Comparison of ENCODE assay signal across 16 mouse cellular contexts in the genomic region with DNA sequence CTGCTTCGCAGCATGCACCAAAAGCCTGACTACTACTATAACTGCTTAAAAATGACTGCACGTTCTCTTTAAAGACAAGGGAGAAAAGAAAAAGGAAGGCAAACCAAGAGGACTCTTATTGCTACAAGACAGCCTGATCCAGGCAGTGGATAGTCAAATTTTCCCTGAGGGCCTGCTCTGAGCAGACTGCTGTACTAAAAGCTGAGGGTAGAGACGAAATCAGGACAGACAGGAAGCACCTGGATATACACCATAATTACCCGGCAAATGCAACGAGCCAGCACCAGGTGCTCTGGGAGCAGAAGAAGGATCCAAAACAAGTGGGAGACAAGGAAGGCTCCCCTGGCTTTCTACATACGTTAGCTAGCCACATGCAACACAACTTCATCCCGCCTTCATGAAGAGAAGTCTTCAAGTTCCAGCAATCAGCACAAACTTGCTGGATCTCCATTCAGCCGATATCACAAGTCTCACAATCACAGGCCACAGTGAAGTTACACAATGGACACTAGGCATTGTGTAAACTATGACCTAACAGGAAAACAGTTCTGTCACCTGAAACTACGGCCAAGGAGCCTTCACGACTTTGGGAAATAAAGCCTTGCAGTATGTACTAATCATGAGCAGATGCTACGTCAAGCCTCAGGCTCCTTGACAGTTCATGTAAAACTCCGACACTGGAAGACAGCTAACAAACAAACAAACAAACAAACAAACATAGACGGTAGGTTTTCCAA. TPM values are rescaled to one million over a fixed set of nuclear protein-coding genes. Genes with fewer than 3 reads are reported as not detected.
DNase-seq lines count a peak whose midpoint lies in the region; ATAC-seq and TF ChIP-seq lines count a peak whose summit lies in the region.
"Had no signal": no experiment of that assay in that cellular context is flagged by ENCODE, and none has a peak within 500 bp of the region (broad histone marks: within the 10 kb centered on the region; RNA-seq: fewer than 3 reads in every experiment).

No protein-coding gene starts in this region.

- H3K27me3 ChIP-seq in cerebellum, adult 2 months (ENCODE audit: control insufficient read depth, insufficient read depth, low read length): no peaks in the 10 kb centered on the region
- no peaks in the 10 kb centered on the region for H3K27me3 ChIP-seq in kidney, embryonic 14.5 days (ENCODE audit: control insufficient read depth, insufficient read depth, low read length)
- H3K27me3 ChIP-seq in limb, embryonic 14.5 days (ENCODE audit: control insufficient read depth, insufficient read depth, low read length): no peaks in the 10 kb centered on the region
- H3K27me3 ChIP-seq: intestine, embryonic 15.5 days; lung, embryonic 15.5 days had no signal

- H3K9me3 ChIP-seq in kidney, embryonic 14.5 days (ENCODE audit: control insufficient read depth, low read length): no peaks in the 10 kb centered on the region
- no peaks in the 10 kb centered on the region for H3K9me3 ChIP-seq in limb, embryonic 14.5 days (ENCODE audit: control insufficient read depth, low read length)
- H3K9me3 ChIP-seq: heart, embryonic 10.5 days; intestine, embryonic 15.5 days; lung, embryonic 15.5 days had no signal

- no peak overlapping the region for H3K9ac ChIP-seq in kidney, embryonic 14.5 days (ENCODE audit: low read depth, low read length)
- H3K9ac ChIP-seq in limb, embryonic 14.5 days (ENCODE audit: low read depth, low read length, severe bottlenecking): no peak overlapping the region
- H3K9ac ChIP-seq: intestine, embryonic 15.5 days; lung, embryonic 15.5 days had no signal

- no peak for TF ChIP-seq CTCF in cerebellum, adult 2 months (IDR thresholded peaks at IDR 0.05; ENCODE audit: borderline replicate concordance, insufficient read depth, low read depth, low read length)

- 0 out of 2 replicates have a peak, but pooled peaks have one; percentile 21 for ATAC-seq in kidney, embryonic 14.5 days (ENCODE audit: low FRiP score, low TSS enrichment)
- ATAC-seq in limb, embryonic 14.5 days (ENCODE audit: low FRiP score, low read depth): peak; percentile 74
- ATAC-seq: activated CD4-positive, CD25-positive, alpha-beta regulatory T cell, adult 4 months; forebrain, embryonic 16.5 days; intestine, embryonic 15.5 days had no signal

- TF ChIP-seq POLR2A in cerebellum, adult 2 months (IDR thresholded peaks at IDR 0.05; ENCODE audit: borderline replicate concordance, insufficient read depth, low read length): no peak
- TF ChIP-seq POLR2A in limb, embryonic 14.5 days (IDR thresholded peaks at IDR 0.05; ENCODE audit: borderline replicate concordance, extremely low read depth, insufficient read depth, insufficient read length): no peak

- no peak overlapping the region for H3K4me3 ChIP-seq in cerebellum, adult 2 months (replicated peaks; ENCODE audit: insufficient read depth, low read depth, low read length)
- H3K4me3 ChIP-seq in kidney, embryonic 14.5 days (ENCODE audit: low read length): no peak overlapping the region
- no peak overlapping the region for H3K4me3 ChIP-seq in limb, embryonic 14.5 days (replicated peaks; ENCODE audit: low read length)
- H3K4me3 ChIP-seq: erythroblast, embryonic 14.5 days; heart, embryonic 10.5 days; intestine, embryonic 15.5 days; lung, embryonic 15.5 days had no signal

- peaks cover 35% of the 10 kb centered on the region for H3K4me1 ChIP-seq in cerebellum, adult 2 months (ENCODE audit: control insufficient read depth, insufficient read depth, low read length)
- H3K4me1 ChIP-seq in kidney, embryonic 14.5 days (ENCODE audit: control insufficient read depth, insufficient read depth, low read length): peaks cover 18% of the 10 kb centered on the region
- peaks cover 25% of the 10 kb centered on the region for H3K4me1 ChIP-seq in limb, embryonic 14.5 days (ENCODE audit: control insufficient read depth, insufficient read depth, low read length)

- 48% methylated on average over 13 of the region's 13 CpGs for WGBS in cerebellum, adult 2 months
- 41% methylated on average over 13 of the region's 13 CpGs for WGBS in kidney, embryonic 14.5 days
- 32% methylated on average over 13 of the region's 13 CpGs for WGBS in limb, embryonic 14.5 days

- peak overlapping the region; percentile 45; the same call in 1 of the 2 replicates for H3K27ac ChIP-seq in cerebellum, adult 2 months (ENCODE audit: insufficient read depth, low read length)
- H3K27ac ChIP-seq in kidney, embryonic 14.5 days (ENCODE audit: low read depth, low read length): no peak overlapping the region
- H3K27ac ChIP-seq in limb, embryonic 14.5 days (replicated peaks; ENCODE audit: low read depth, low read length): no peak overlapping the region
- H3K27ac ChIP-seq: heart, embryonic 10.5 days; intestine, embryonic 15.5 days; lung, embryonic 15.5 days had no signal

- no peaks in the 10 kb centered on the region for H3K36me3 ChIP-seq in kidney, embryonic 14.5 days (ENCODE audit: control insufficient read depth, insufficient read depth, low read length)
- H3K36me3 ChIP-seq in limb, embryonic 14.5 days (ENCODE audit: control insufficient read depth, insufficient read depth, low read length): no peaks in the 10 kb centered on the region
- H3K36me3 ChIP-seq: heart, embryonic 10.5 days; intestine, embryonic 15.5 days; lung, embryonic 15.5 days had no signal

- no peak overlapping the region for H3K4me2 ChIP-seq in kidney, embryonic 14.5 days (replicated peaks; ENCODE audit: low read depth, low read length)
- H3K4me2 ChIP-seq in limb, embryonic 14.5 days (replicated peaks; ENCODE audit: low read depth, low read length, severe bottlenecking): no peak overlapping the region
- H3K4me2 ChIP-seq: intestine, embryonic 15.5 days; lung, embryonic 15.5 days had no signal

- DNase-seq in cerebellum, adult 2 months: no peak
- no peak for DNase-seq in cerebellum, adult 9-10 months
- no peak for DNase-seq in kidney, postnatal 10 days
- peak; percentile 15 for DNase-seq in lung, postnatal 25 days (ENCODE audit: low spot score)
- no peak for DNase-seq in lung, adult 18-20 months
- DNase-seq in limb, embryonic 14.5 days (ENCODE audit: low spot score): peak; percentile 32
- no peak for DNase-seq in right cerebral cortex, postnatal 10 days (ENCODE audit: low spot score in 2 of 2)
- DNase-seq: midbrain, embryonic 14.5 days; right cerebral cortex, postnatal 4 days had no signal

RNA-seq across cellular contexts. Expression of gene Trio, which starts 43.7 kb away (rescaled TPM):
- polyA plus RNA-seq in cerebellum, adult 2 months (2012; rRNA removed): 187 and 207 TPM in 2 replicates
- polyA plus RNA-seq in kidney, embryonic 14.5 days (2014; fragmentation: Nextera tagmentation; extraction: Ambion mirVana): 37.8 and 42.1 TPM in 2 replicates
- 230 and 262 TPM in 2 replicates for polyA plus RNA-seq in limb, embryonic 14.5 days (2012; rRNA removed)
- 78.7 and 86.7 TPM in 2 replicates for polyA plus RNA-seq in limb, embryonic 14.5 days (2014; fragmentation: Nextera tagmentation; extraction: Ambion mirVana)

Comparison
In these comparisons a context has a peak if more than half of its experiments do, and no peak if none do; other contexts are left out.
1. DNase-seq: peak in lung, postnatal 25 days (single experiment) and limb, embryonic 14.5 days (single experiment); none in cerebellum, adult 2 months (0 of 2), cerebellum, adult 9-10 months (single experiment), kidney, postnatal 10 days (single experiment), lung, adult 18-20 months (0 of 2) and right cerebral cortex, postnatal 10 days (0 of 2).